Mouse (Mus musculus) kidney, postnatal 36 days (tissue): ENCODE results near the gene Fmnl1.

ENCODE experiments used
- DNase-seq, 2 experiments: peaks; one replicate each; pipeline ENCODE4 v3.0.0; 2021 to 2022; ENCODE audit warnings: mixed read lengths in 2 of 2

Gene Fmnl1

GRCm38 (mm10) chr11:103170494-103171285, at the start of gene Fmnl1:
Fmnl1 (plus strand) TSS chr11:103171107.
- peak; percentile 59 to 75 for DNase-seq

GRCm38 (mm10) chr11:103131701-103132575, 39.0 kb upstream of the Fmnl1 start, which contains the start of gene Hexim2:
Hexim2 (plus strand) TSS chr11:103132429.
- peak; percentile 50 to 76 for DNase-seq

- DNase-seq, result peak; percentile 100
Measured at GRCm38 (mm10) chr11:103132576-103133455, 38.1 kb upstream of the Fmnl1 start.

- DNase-seq, result no peak
Measured at GRCm38 (mm10) chr11:103133456-103134185, 37.3 kb upstream of the Fmnl1 start.

- DNase-seq, result no peak
Measured at GRCm38 (mm10) chr11:103134221-103134620, 36.7 kb upstream of the Fmnl1 start.

- no peak for DNase-seq
Measured at GRCm38 (mm10) chr11:103136039-103136577, 34.8 kb upstream of the Fmnl1 start.

- no peak for DNase-seq
Measured at GRCm38 (mm10) chr11:103139951-103140762, 30.8 kb upstream of the Fmnl1 start.

- no peak for DNase-seq
Measured at GRCm38 (mm10) chr11:103140763-103141100, 30.2 kb upstream of the Fmnl1 start.

- DNase-seq, result peak; percentile 78 to 82
Measured at GRCm38 (mm10) chr11:103141101-103141943, 29.6 kb upstream of the Fmnl1 start.

GRCm38 (mm10) chr11:103141944-103142255, 29.0 kb upstream of the Fmnl1 start:
- peak; percentile 46 to 47 for DNase-seq

- DNase-seq, result peak; percentile 79 to 81
Measured at GRCm38 (mm10) chr11:103142441-103143182, 28.3 kb upstream of the Fmnl1 start.

- DNase-seq, result peak; percentile 26 to 29
Measured at GRCm38 (mm10) chr11:103144309-103145285, 26.3 kb upstream of the Fmnl1 start.

GRCm38 (mm10) chr11:103146386-103146785, 24.5 kb upstream of the Fmnl1 start:
- DNase-seq, result no peak

GRCm38 (mm10) chr11:103147766-103148165, 23.1 kb upstream of the Fmnl1 start:
- peak; percentile 70 to 88 for DNase-seq

- no peak for DNase-seq
Measured at GRCm38 (mm10) chr11:103149771-103150170, 21.1 kb upstream of the Fmnl1 start.

- peak; percentile 96 to 99 for DNase-seq
Measured at GRCm38 (mm10) chr11:103158621-103159478, 12.1 kb upstream of the Fmnl1 start.

GRCm38 (mm10) chr11:103160738-103161137, 10.2 kb upstream of the Fmnl1 start:
- no peak for DNase-seq
